Mouse (Mus musculus) E14TG2a.4 (cell line): Measurements from ENCODE around the gene Gm49337.

ENCODE experiments used
- CTCF ChIP-seq: conservative IDR thresholded peaks from 2 replicates; pipeline ENCODE4 v1.5.1; 2014; ENCODE audit warnings: low read length
- NANOG ChIP-seq: IDR thresholded peaks from 2 replicates; pipeline ENCODE4 v1.6.1; 2014; ENCODE audit warnings: borderline replicate concordance, low read length, mixed read lengths
- POU5F1 ChIP-seq: IDR thresholded peaks from 2 replicates; pipeline ENCODE4 v1.6.1; 2014; ENCODE audit warnings: low read length, borderline replicate concordance

DNA sequence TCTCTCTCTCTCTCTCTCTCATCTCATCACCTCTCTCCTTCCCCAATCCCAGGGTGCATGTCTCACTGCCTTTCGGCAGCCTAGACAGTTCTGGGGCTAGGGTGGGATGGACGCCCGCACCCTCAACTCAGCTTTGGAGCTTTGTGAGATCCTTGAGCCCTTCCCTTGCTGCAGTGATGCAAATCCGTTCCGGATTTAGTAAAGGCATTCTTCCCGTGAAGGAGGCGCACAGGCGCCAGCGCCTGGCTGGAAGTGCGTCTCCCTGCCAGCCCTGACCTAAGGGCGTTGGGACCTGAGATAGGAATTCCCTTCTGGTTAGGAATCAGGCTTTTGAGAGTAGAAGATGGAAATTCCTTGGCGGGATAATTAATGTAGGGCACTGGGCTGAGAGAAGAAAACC, 9.6 kb downstream of the Gm49337 start:
- no peak for TF ChIP-seq CTCF
- TF ChIP-seq POU5F1, result no peak
- TF ChIP-seq NANOG, result no peak
